Mouse (Mus musculus): ENCODE results near the gene Hydin. TPM values are rescaled to one million over a fixed set of nuclear protein-coding genes. Genes with fewer than 3 reads are reported as not detected.
A peak's percentile ranks its signal among the peaks of the same experiment; 100 is the strongest.

Hydin gene
- polyA plus RNA-seq, 1 experiment from 2014 or later, result 0.32 TPM

DNA sequence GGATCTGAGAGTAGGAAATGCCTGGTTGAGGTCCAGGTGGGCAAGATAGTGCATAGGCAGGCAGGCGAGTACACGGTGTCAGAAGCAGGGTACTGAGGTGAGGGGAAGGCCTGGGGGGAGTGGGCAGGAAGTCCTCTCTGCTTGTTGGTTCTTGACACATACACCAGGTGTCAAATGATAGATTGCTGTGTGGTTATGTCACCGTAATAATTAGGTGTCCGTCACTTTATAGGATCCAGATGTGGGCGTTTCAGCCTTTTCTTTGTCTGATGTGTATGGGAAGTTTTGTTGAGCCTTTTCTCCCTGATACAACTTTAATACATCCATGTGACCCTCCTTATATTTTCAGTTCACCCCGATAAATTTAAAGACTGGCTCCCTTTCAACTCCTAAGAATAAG lies 19.5 kb upstream of the Hydin start:
- DNase-seq (ENCODE audit: low spot score) (no peak), ATAC-seq (ENCODE audit: low read depth) (no peak)
- Histone ChIP-seq H3K27ac (replicated peaks; ENCODE audit: low read depth, low read length) (no peak overlapping the region), H3K36me3 (ENCODE audit: control insufficient read depth, insufficient read depth, low read length) (no peaks in the 10 kb centered on the region), H3K4me3 (ENCODE audit: low read depth, low read length) (no peak overlapping the region), H3K9me3 (ENCODE audit: control insufficient read depth, low read length) (no peaks in the 10 kb centered on the region), H3K4me1 (ENCODE audit: control insufficient read depth, insufficient read depth, low read length) (no peaks in the 10 kb centered on the region), H3K27me3 (replicated peaks; ENCODE audit: control insufficient read depth, insufficient read depth, low read length) (no peaks in the 10 kb centered on the region), H3K9ac (ENCODE audit: low read depth, low read length) (no peak overlapping the region), H3K4me2 (ENCODE audit: low read depth, low read length) (no peak overlapping the region)
- whole genome bisulfite sequencing, result 52% methylated on average over 6 of the region's 6 CpGs

DNA sequence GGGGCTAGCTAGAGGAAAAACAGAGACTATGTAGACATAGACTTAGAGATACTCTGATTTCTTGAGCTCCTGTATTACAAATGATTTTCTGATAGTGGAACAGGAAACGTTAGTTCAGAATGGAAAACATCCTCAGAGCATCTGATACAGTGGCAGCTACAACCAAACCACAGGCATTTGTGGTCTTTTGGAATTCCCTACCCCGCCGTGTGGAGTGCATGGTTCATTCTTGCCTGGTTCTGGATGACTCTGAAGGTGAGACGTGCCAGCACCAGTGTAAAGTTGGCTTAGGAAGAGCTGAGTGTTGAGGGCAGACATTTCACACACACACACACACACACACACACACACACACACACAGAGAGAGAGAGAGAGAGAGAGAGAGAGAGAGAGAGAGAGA lies 12.8 kb upstream of the Hydin start:
- no peak for ATAC-seq (ENCODE audit: low read depth)

GRCm38 (mm10) chr8:110265796-110266305 lies 926 bp upstream of the Hydin start:
- Histone ChIP-seq H3K9ac (ENCODE audit: low read depth, low read length) (no peak overlapping the region), H3K9me3 (ENCODE audit: control insufficient read depth, low read length) (no peaks in the 10 kb centered on the region), H3K27me3 (replicated peaks; ENCODE audit: control insufficient read depth, insufficient read depth, low read length) (no peaks in the 10 kb centered on the region), H3K4me1 (ENCODE audit: control insufficient read depth, insufficient read depth, low read length) (peaks cover 4% of the 10 kb centered on the region; the same call in 1 of the 2 replicates), H3K27ac (replicated peaks; ENCODE audit: low read depth, low read length) (no peak overlapping the region), H3K4me2 (ENCODE audit: low read depth, low read length) (no peak overlapping the region), H3K36me3 (ENCODE audit: control insufficient read depth, insufficient read depth, low read length) (no peaks in the 10 kb centered on the region), H3K4me3 (ENCODE audit: low read depth, low read length) (no peak overlapping the region)
- 64% methylated on average over 11 of the region's 11 CpGs for WGBS
- DNase-seq (ENCODE audit: low spot score) (no peak), ATAC-seq (ENCODE audit: low read depth) (no peak)

More for the DNA sequence above, 12.8 kb upstream of the Hydin start:
- H3K4me3 ChIP-seq (ENCODE audit: low read depth, low read length), result no peak overlapping the region
- H3K36me3 ChIP-seq (ENCODE audit: control insufficient read depth, insufficient read depth, low read length), result no peaks in the 10 kb centered on the region
- H3K27ac ChIP-seq (replicated peaks; ENCODE audit: low read depth, low read length), result no peak overlapping the region
- H3K27me3 ChIP-seq (replicated peaks; ENCODE audit: control insufficient read depth, insufficient read depth, low read length), result no peaks in the 10 kb centered on the region
- peak; percentile 22 for DNase-seq (ENCODE audit: low spot score)
- 50% methylated on average over 4 of the region's 4 CpGs for WGBS
- H3K4me2 ChIP-seq (ENCODE audit: low read depth, low read length), result no peak overlapping the region
- H3K9ac ChIP-seq (ENCODE audit: low read depth, low read length), result no peak overlapping the region
- H3K4me1 ChIP-seq (ENCODE audit: control insufficient read depth, insufficient read depth, low read length), result no peaks in the 10 kb centered on the region
- H3K9me3 ChIP-seq (ENCODE audit: control insufficient read depth, low read length), result no peaks in the 10 kb centered on the region

- H3K4me1 ChIP-seq (ENCODE audit: control insufficient read depth, insufficient read depth, low read length), result peaks cover 4% of the 10 kb centered on the region; the same call in 1 of the 2 replicates
- H3K9me3 ChIP-seq (ENCODE audit: control insufficient read depth, low read length), result no peaks in the 10 kb centered on the region
- peak overlapping the region; percentile 74 for H3K4me2 ChIP-seq (ENCODE audit: low read depth, low read length)
- H3K36me3 ChIP-seq (ENCODE audit: control insufficient read depth, insufficient read depth, low read length), result no peaks in the 10 kb centered on the region
- peak overlapping the region; percentile 45; the same call in 1 of the 2 replicates for H3K9ac ChIP-seq (ENCODE audit: low read depth, low read length)
- peak overlapping the region; percentile 40 for H3K4me3 ChIP-seq (ENCODE audit: low read depth, low read length)
- WGBS, result 9% methylated on average over 12 of the region's 12 CpGs
- ATAC-seq (ENCODE audit: low read depth) (no peak), DNase-seq (ENCODE audit: low spot score) (no peak)
- no peak overlapping the region for H3K27ac ChIP-seq (replicated peaks; ENCODE audit: low read depth, low read length)
- no peaks in the 10 kb centered on the region for H3K27me3 ChIP-seq (replicated peaks; ENCODE audit: control insufficient read depth, insufficient read depth, low read length)
These were observed 491 bp downstream of the Hydin start for GRCm38 (mm10) chr8:110267268-110267667.

DNA sequence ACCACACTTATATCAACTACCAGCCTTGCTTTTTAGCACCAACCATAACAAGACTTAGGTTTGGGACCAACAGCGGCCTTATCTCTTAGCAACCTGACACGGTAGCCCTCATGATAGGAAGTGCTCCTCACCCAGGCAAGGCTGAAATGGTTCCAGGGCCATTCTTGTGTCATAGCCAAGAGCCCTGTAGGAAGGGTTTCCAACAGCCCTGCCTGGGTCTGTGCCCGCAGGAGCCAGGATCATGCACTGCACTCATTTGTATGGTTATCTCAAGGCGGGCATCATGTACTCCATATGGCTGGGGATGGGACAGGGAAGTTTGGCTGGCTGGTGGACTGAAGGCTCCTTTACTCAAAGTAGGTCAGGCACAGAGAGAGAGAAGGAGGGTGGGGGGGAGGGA lies 3.9 kb downstream of the Hydin start:
- no peak overlapping the region for H3K4me2 ChIP-seq (ENCODE audit: low read depth, low read length)
- ATAC-seq (ENCODE audit: low read depth), result no peak
- H3K27me3 ChIP-seq (replicated peaks; ENCODE audit: control insufficient read depth, insufficient read depth, low read length), result no peaks in the 10 kb centered on the region
- no peak overlapping the region for H3K27ac ChIP-seq (replicated peaks; ENCODE audit: low read depth, low read length)
- H3K4me3 ChIP-seq (ENCODE audit: low read depth, low read length), result no peak overlapping the region
- DNase-seq (ENCODE audit: low spot score), result no peak
- 89% methylated on average over 4 of the region's 4 CpGs for WGBS
- H3K9ac ChIP-seq (ENCODE audit: low read depth, low read length), result no peak overlapping the region
- no peaks in the 10 kb centered on the region for H3K36me3 ChIP-seq (ENCODE audit: control insufficient read depth, insufficient read depth, low read length)
- H3K4me1 ChIP-seq (ENCODE audit: control insufficient read depth, insufficient read depth, low read length), result peaks cover 8% of the 10 kb centered on the region
- H3K9me3 ChIP-seq (ENCODE audit: control insufficient read depth, low read length), result no peaks in the 10 kb centered on the region

DNA sequence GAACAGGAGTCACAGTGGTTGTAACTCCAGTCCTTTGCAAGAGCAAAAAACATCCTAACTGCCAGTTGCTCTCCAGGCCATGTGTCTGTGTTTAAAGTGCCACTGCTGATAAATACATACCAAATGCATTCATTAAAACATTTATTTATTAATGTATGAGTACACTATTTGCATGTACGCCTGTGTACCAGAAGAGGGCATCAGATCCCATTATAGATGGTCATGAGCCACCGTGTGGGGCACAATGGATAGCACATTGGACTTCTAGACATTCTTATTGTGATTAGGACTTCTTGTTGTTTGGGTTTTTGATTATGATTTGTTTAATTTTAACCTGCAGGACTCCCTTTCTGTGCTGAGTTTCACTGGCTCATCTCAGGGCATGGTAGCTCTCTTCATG lies 6.6 kb downstream of the Hydin start:
- 61% methylated on average over 2 of the region's 2 CpGs for WGBS
- H3K4me2 ChIP-seq (ENCODE audit: low read depth, low read length), result no peak overlapping the region
- no peaks in the 10 kb centered on the region for H3K27me3 ChIP-seq (replicated peaks; ENCODE audit: control insufficient read depth, insufficient read depth, low read length)
- H3K36me3 ChIP-seq (ENCODE audit: control insufficient read depth, insufficient read depth, low read length), result no peaks in the 10 kb centered on the region
- peaks cover 3% of the 10 kb centered on the region; the same call in 1 of the 2 replicates for H3K4me1 ChIP-seq (ENCODE audit: control insufficient read depth, insufficient read depth, low read length)
- no peaks in the 10 kb centered on the region for H3K9me3 ChIP-seq (ENCODE audit: control insufficient read depth, low read length)
- ATAC-seq (ENCODE audit: low read depth), result no peak
- no peak for DNase-seq (ENCODE audit: low spot score)
- no peak overlapping the region for H3K4me3 ChIP-seq (ENCODE audit: low read depth, low read length)
- H3K9ac ChIP-seq (ENCODE audit: low read depth, low read length), result no peak overlapping the region
- no peak overlapping the region for H3K27ac ChIP-seq (replicated peaks; ENCODE audit: low read depth, low read length)

DNA sequence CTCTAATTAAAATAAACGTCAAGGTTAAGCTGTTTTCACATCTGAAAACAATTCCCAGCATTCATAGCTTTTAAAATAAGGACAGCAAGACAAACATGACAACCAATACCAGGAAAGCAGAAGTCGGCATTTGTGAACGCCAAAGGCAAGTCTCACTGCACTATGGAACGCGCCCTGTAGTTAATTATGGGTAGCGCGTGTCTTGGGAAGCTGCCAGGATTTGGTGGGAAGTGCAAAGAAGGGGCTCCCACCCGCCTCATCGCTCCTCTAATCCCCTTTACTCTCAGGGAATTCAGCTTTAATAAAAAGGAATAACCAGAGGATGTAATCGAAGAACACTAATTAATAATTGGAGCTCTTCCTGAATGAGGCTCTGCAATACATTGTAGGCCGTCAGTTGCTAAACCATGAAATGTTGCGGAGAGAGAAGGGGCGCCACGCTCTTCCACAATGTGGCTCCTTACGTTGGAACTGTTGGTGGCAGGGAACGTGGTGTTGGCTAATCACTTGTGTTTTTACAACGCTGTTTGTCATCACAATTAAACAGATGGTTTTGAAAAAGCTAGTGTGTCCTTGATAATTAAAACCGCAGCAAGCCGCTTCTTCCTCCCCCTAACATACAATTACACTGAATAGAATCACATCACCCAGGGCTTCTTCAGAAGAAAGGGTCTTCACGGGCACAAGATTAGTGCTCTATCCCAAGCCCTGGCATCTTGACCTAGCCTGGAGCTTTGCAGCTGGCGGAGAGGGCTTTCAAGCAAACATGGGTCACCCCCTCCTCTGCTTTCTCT lies 8.9 kb downstream of the Hydin start:
- no peak overlapping the region for H3K27ac ChIP-seq (replicated peaks; ENCODE audit: low read depth, low read length)
- no peak overlapping the region for H3K4me3 ChIP-seq (ENCODE audit: low read depth, low read length)
- H3K9me3 ChIP-seq (ENCODE audit: control insufficient read depth, low read length), result no peaks in the 10 kb centered on the region
- H3K27me3 ChIP-seq (replicated peaks; ENCODE audit: control insufficient read depth, insufficient read depth, low read length), result no peaks in the 10 kb centered on the region
- ATAC-seq (ENCODE audit: low read depth) (peak; percentile 55; the same call in 1 of the 2 replicates), DNase-seq (ENCODE audit: low spot score) (peak; percentile 80)
- no peak overlapping the region for H3K9ac ChIP-seq (ENCODE audit: low read depth, low read length)
- peaks cover 3% of the 10 kb centered on the region; the same call in 1 of the 2 replicates for H3K4me1 ChIP-seq (ENCODE audit: control insufficient read depth, insufficient read depth, low read length)
- 53% methylated on average over 21 of the region's 21 CpGs for WGBS
- no peaks in the 10 kb centered on the region for H3K36me3 ChIP-seq (ENCODE audit: control insufficient read depth, insufficient read depth, low read length)
- peak overlapping the region; percentile 26; the same call in 1 of the 2 replicates for H3K4me2 ChIP-seq (ENCODE audit: low read depth, low read length)

GRCm38 (mm10) chr8:110276259-110276560 lies 9.4 kb downstream of the Hydin start:
- H3K27me3 ChIP-seq (replicated peaks; ENCODE audit: control insufficient read depth, insufficient read depth, low read length), result no peaks in the 10 kb centered on the region
- DNase-seq (ENCODE audit: low spot score), result peak; percentile 44
- no peak overlapping the region for H3K4me3 ChIP-seq (ENCODE audit: low read depth, low read length)
- H3K27ac ChIP-seq (replicated peaks; ENCODE audit: low read depth, low read length), result no peak overlapping the region
- H3K36me3 ChIP-seq (ENCODE audit: control insufficient read depth, insufficient read depth, low read length), result no peaks in the 10 kb centered on the region
- H3K4me2 ChIP-seq (ENCODE audit: low read depth, low read length), result no peak overlapping the region
- no peak overlapping the region for H3K9ac ChIP-seq (ENCODE audit: low read depth, low read length)
- no peak; the same call in 1 of the 2 replicates for ATAC-seq (ENCODE audit: low read depth)
- 82% methylated on average over 1 of the region's 1 CpGs for WGBS
- no peaks in the 10 kb centered on the region for H3K9me3 ChIP-seq (ENCODE audit: control insufficient read depth, low read length)
- H3K4me1 ChIP-seq (ENCODE audit: control insufficient read depth, insufficient read depth, low read length), result peaks cover 3% of the 10 kb centered on the region; the same call in 1 of the 2 replicates

DNA sequence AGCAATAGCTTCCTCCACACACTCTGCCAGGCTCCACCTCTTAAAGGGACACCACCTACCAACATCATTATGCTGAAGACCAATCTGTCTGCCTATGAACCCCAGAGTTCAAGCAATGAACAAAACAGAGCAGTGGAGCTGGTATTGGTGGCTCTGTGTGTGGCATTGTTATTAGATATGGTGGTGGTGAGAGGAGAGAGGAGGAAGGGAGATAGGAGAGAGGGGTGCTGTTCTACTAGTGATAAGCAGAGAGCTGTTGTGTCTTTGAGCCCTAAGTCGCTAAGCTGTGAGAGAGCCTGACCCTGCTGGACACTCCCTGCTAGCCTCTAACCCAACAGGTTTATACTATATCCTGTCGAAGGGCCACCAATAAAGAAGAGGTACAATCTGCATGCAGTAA lies 45.9 kb downstream of the Hydin start:
- H3K4me3 ChIP-seq (ENCODE audit: low read depth, low read length), result no peak overlapping the region
- DNase-seq (ENCODE audit: low spot score) (no peak), ATAC-seq (ENCODE audit: low read depth) (no peak)
- H3K27ac ChIP-seq (replicated peaks; ENCODE audit: low read depth, low read length), result no peak overlapping the region
- H3K4me1 ChIP-seq (ENCODE audit: control insufficient read depth, insufficient read depth, low read length), result no peaks in the 10 kb centered on the region
- H3K4me2 ChIP-seq (ENCODE audit: low read depth, low read length), result no peak overlapping the region
- WGBS, result 75% methylated on average over 2 of the region's 2 CpGs
- no peaks in the 10 kb centered on the region for H3K27me3 ChIP-seq (replicated peaks; ENCODE audit: control insufficient read depth, insufficient read depth, low read length)
- no peaks in the 10 kb centered on the region for H3K9me3 ChIP-seq (ENCODE audit: control insufficient read depth, low read length)
- H3K9ac ChIP-seq (ENCODE audit: low read depth, low read length), result no peak overlapping the region
- no peaks in the 10 kb centered on the region for H3K36me3 ChIP-seq (ENCODE audit: control insufficient read depth, insufficient read depth, low read length)
